Mouse (Mus musculus): ENCODE measurements around the gene Ackr4. TPM values are rescaled to one million over a fixed set of nuclear protein-coding genes. Genes with fewer than 3 reads are reported as not detected.

Gene Ackr4
- polyA plus RNA-seq, 1 experiment from 2014 or later: 0.52 TPM

Other genes starting within 250 kb of the Ackr4 start
- 3.6 and 5.4 TPM in 2 replicates for gene Nphp3, start 124.4 kb downstream of the Ackr4 start, polyA plus RNA-seq (2014; fragmentation: Nextera tagmentation; extraction: Ambion mirVana)
- not detected in 2 replicates for gene Gm28305, start 86.3 kb downstream of the Ackr4 start, polyA plus RNA-seq (2014; fragmentation: Nextera tagmentation; extraction: Ambion mirVana)
- gene Uba5, start 63.8 kb downstream of the Ackr4 start, polyA plus RNA-seq (2014; fragmentation: Nextera tagmentation; extraction: Ambion mirVana): 64.6 and 65.6 TPM in 2 replicates
- 8.1 and 9.7 TPM in 2 replicates for gene Acad11, start 63.6 kb downstream of the Ackr4 start, polyA plus RNA-seq (2014; fragmentation: Nextera tagmentation; extraction: Ambion mirVana)
- gene Dnajc13, start 136.0 kb upstream of the Ackr4 start, polyA plus RNA-seq (2014; fragmentation: Nextera tagmentation; extraction: Ambion mirVana): 23.3 and 26.8 TPM in 2 replicates
- 0.20 and 0.45 TPM in 2 replicates for gene Acpp, start 210.8 kb upstream of the Ackr4 start, polyA plus RNA-seq (2014; fragmentation: Nextera tagmentation; extraction: Ambion mirVana)

All from neural tube, embryonic 11.5 days (tissue).